7 mouse cellular contexts compared by ENCODE assay signal in genomic region chr10:121642054-121642947, GRCm38 (mm10). TPM values are rescaled to one million over a fixed set of nuclear protein-coding genes. Genes with fewer than 3 reads are reported as not detected.
DNase-seq lines count a peak whose midpoint lies in the region; ATAC-seq and TF ChIP-seq lines count a peak whose summit lies in the region.

No protein-coding gene starts in this region.

- ATAC-seq in midbrain, embryonic 15.5 days (replicated peaks) = peak; percentile 28; the same call in 1 of the 2 replicates

- no peak for DNase-seq in left cerebral cortex, adult 2 months (ENCODE audit: extremely low spot score in 1 of 2, low spot score in 2 of 2)
- DNase-seq in left cerebral cortex, postnatal 10 days (ENCODE audit: extremely low spot score in 1 of 2, low spot score in 2 of 2) = no peak
- DNase-seq in embryonic facial prominence, embryonic 10.5 days (ENCODE audit: low spot score) = peak; percentile 51
- DNase-seq in induced T-regulatory cell, adult 2 months (ENCODE audit: low read depth) = peak; percentile 25
- DNase-seq in right cerebral cortex, adult 18-20 months = no peak
- no peak for DNase-seq in thymus, adult 18-20 months

- peak overlapping the region; percentile 92 for H3K4me2 ChIP-seq in midbrain, embryonic 15.5 days

- H3K9me3 ChIP-seq in embryonic facial prominence, embryonic 10.5 days = no peaks in the 10 kb centered on the region
- H3K9me3 ChIP-seq in midbrain, embryonic 15.5 days = no peaks in the 10 kb centered on the region

- peaks cover 20% of the 10 kb centered on the region for H3K4me1 ChIP-seq in embryonic facial prominence, embryonic 10.5 days
- H3K4me1 ChIP-seq in midbrain, embryonic 15.5 days = peaks cover 20% of the 10 kb centered on the region

- peak overlapping the region; percentile 26; the same call in 1 of the 2 replicates for H3K9ac ChIP-seq in midbrain, embryonic 15.5 days

- H3K4me3 ChIP-seq in left cerebral cortex, adult 2 months = peak overlapping the region; percentile 53
- peak overlapping the region; percentile 71 for H3K4me3 ChIP-seq in embryonic facial prominence, embryonic 10.5 days
- peak overlapping the region; percentile 45 for H3K4me3 ChIP-seq in midbrain, embryonic 15.5 days

- H3K36me3 ChIP-seq in embryonic facial prominence, embryonic 10.5 days (replicated peaks) = no peaks in the 10 kb centered on the region
- no peaks in the 10 kb centered on the region for H3K36me3 ChIP-seq in midbrain, embryonic 15.5 days (replicated peaks)

- 5% methylated on average over 28 of the region's 28 CpGs for WGBS in embryonic facial prominence, embryonic 10.5 days
- WGBS in midbrain, embryonic 15.5 days = 5% methylated on average over 28 of the region's 28 CpGs

- intact Hi-C loops in left cerebral cortex, adult 2 months (cut with DNase I) = loop anchor here (5.0 kb wide), 1 partner anchor 45 kb away; no protein-coding TSS in a partner anchor
- intact Hi-C loops in left cerebral cortex, postnatal 10 days (cut with DNase I) = loop anchor here (5.0 kb wide), 1 partner anchor 410 kb away; no protein-coding TSS in a partner anchor

- no peak for TF ChIP-seq CTCF in left cerebral cortex, adult 2 months (IDR thresholded peaks at IDR 0.05)

- H3K27ac ChIP-seq in left cerebral cortex, adult 2 months = no peak overlapping the region
- H3K27ac ChIP-seq in embryonic facial prominence, embryonic 10.5 days (replicated peaks) = peak overlapping the region; percentile 74
- H3K27ac ChIP-seq in midbrain, embryonic 15.5 days = no peak overlapping the region

- H3K27me3 ChIP-seq in embryonic facial prominence, embryonic 10.5 days (replicated peaks; ENCODE audit: low read depth, poor library complexity, severe bottlenecking) = peaks cover 54% of the 10 kb centered on the region
- H3K27me3 ChIP-seq in midbrain, embryonic 15.5 days (replicated peaks) = peaks cover 34% of the 10 kb centered on the region

RNA-seq across cellular contexts. Expression of gene D930020B18Rik, which starts 0.9 kb away (rescaled TPM):
- total RNA-seq in left cerebral cortex, adult 2 months (2021) = under 1 TPM in 1 of 2 experiments, not detected in 1; 0.42 TPM
- under 1 TPM; 0.30 to 0.39 TPM for total RNA-seq in left cerebral cortex, postnatal 10 days (2021)
- 0.23 and 0.67 TPM in 2 replicates for polyA plus RNA-seq in embryonic facial prominence, embryonic 10.5 days (2016; fragmentation: Nextera tagmentation; extraction: Ambion mirVana)
- 0.26 and 0.35 TPM in 2 replicates for polyA plus RNA-seq in midbrain, embryonic 15.5 days (2015; fragmentation: Nextera tagmentation; extraction: Ambion mirVana)

RNA-seq across cellular contexts. Expression of gene Xpot, which starts 16.2 kb away (rescaled TPM):
- 10 to 100 TPM; 63.8 to 76.9 TPM for total RNA-seq in left cerebral cortex, adult 2 months (2021)
- 10 to 100 TPM; 65.9 to 70.9 TPM for total RNA-seq in left cerebral cortex, postnatal 10 days (2021)
- 58.3 and 59.8 TPM in 2 replicates for polyA plus RNA-seq in embryonic facial prominence, embryonic 10.5 days (2016; fragmentation: Nextera tagmentation; extraction: Ambion mirVana)
- polyA plus RNA-seq in midbrain, embryonic 15.5 days (2015; fragmentation: Nextera tagmentation; extraction: Ambion mirVana) = 30.3 and 30.5 TPM in 2 replicates

RNA-seq across cellular contexts. Expression of gene Tbk1, which starts 55.7 kb away (rescaled TPM):
- total RNA-seq in left cerebral cortex, adult 2 months (2021) = 10 to 100 TPM; 47.2 to 50.3 TPM
- 10 to 100 TPM; 38.2 to 41.2 TPM for total RNA-seq in left cerebral cortex, postnatal 10 days (2021)
- polyA plus RNA-seq in embryonic facial prominence, embryonic 10.5 days (2016; fragmentation: Nextera tagmentation; extraction: Ambion mirVana) = 29.8 and 30.1 TPM in 2 replicates
- polyA plus RNA-seq in midbrain, embryonic 15.5 days (2015; fragmentation: Nextera tagmentation; extraction: Ambion mirVana) = 30.7 and 33.7 TPM in 2 replicates

Comparison
In these comparisons a context has a peak if more than half of its experiments do, and no peak if none do; other contexts are left out.
1. DNase-seq: peak in embryonic facial prominence, embryonic 10.5 days (single experiment) and induced T-regulatory cell, adult 2 months (single experiment); none in left cerebral cortex, adult 2 months (0 of 2), left cerebral cortex, postnatal 10 days (0 of 2), right cerebral cortex, adult 18-20 months (single experiment) and thymus, adult 18-20 months (0 of 2).
2. Peak in every context shown above with its lines, with median percentiles within 50 percentile points of each other: H3K4me3 ChIP-seq.